ENCODE assay signal across 22 mouse cellular contexts in the genomic region with DNA sequence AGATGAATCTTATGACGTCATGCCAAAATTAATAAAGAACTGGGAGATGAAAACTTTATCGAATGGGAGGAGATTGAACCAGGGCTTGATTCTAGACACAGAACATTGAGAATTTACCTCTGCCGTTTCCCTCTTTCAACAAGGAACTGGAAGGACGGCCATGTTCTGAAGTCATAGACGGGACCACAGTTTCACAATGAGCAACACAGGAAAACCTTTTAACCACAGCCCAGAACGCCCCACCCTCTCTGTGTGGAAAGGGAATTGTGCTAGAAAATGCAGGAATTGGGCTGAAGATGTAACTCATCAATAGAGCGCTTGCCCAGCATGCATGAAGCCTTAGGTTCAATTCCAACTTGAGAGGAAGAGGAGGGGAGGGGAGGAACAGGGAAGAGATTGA. TPM values are rescaled to one million over a fixed set of nuclear protein-coding genes. Genes with fewer than 3 reads are reported as not detected.
DNase-seq lines count a peak whose midpoint lies in the region; ATAC-seq and TF ChIP-seq lines count a peak whose summit lies in the region.
"Had no signal": no experiment of that assay in that cellular context is flagged by ENCODE, and none has a peak within 500 bp of the region (broad histone marks: within the 10 kb centered on the region; RNA-seq: fewer than 3 reads in every experiment).

No protein-coding gene starts in this region.

- H3K79me2 ChIP-seq in CH12.LX (replicated peaks; ENCODE audit: control insufficient read depth, extremely low read depth, insufficient read depth, poor library complexity, severe bottlenecking), result no peaks in the 10 kb centered on the region

- dilution Hi-C loops in CH12.LX (cut with MboI; ENCODE audit: extremely low pct_ligation_motif_present, extremely low pct_unique_long_range_greater_than_20kb, low sequenced_read_pairs), result no loop called here

- no peaks in the 10 kb centered on the region for H3K27me3 ChIP-seq in CH12.LX (replicated peaks)
- peaks cover 8% of the 10 kb centered on the region for H3K27me3 ChIP-seq in midbrain, embryonic 10.5 days (ENCODE audit: low read depth, poor library complexity, severe bottlenecking)

- no peak overlapping the region for H3K9ac ChIP-seq in CH12.LX (ENCODE audit: insufficient read depth, low read depth)
- H3K9ac ChIP-seq: embryonic facial prominence, embryonic 12.5 days; forebrain, embryonic 13.5 days; forebrain, embryonic 15.5 days; forebrain, postnatal 0 days had no signal

- H3K27ac ChIP-seq in CH12.LX (ENCODE audit: insufficient read depth, low read depth), result no peak overlapping the region
- H3K27ac ChIP-seq in midbrain, embryonic 10.5 days (replicated peaks), result no peak overlapping the region
- H3K27ac ChIP-seq: embryonic facial prominence, embryonic 10.5 days; embryonic facial prominence, embryonic 12.5 days; forebrain, embryonic 13.5 days; forebrain, embryonic 15.5 days had no signal

- peaks cover 4 to 5% of the 10 kb centered on the region in 2 experiments; a peak in 1 of 4 replicates for H3K4me1 ChIP-seq in CH12.LX (ENCODE audit: control insufficient read depth in 1 of 2, insufficient read depth in 2 of 2)
- no peaks in the 10 kb centered on the region for H3K4me1 ChIP-seq in midbrain, embryonic 10.5 days
- H3K4me1 ChIP-seq: embryonic facial prominence, embryonic 10.5 days; embryonic facial prominence, embryonic 12.5 days; forebrain, embryonic 13.5 days; forebrain, embryonic 15.5 days had no signal

- no peak for TF ChIP-seq CTCF in CH12.LX (conservative IDR thresholded peaks at IDR 0.05 in 1 of 2, IDR thresholded peaks at IDR 0.05 in 1 of 2; ENCODE audit: low read depth in 2 of 2, low read length in 2 of 2)

- no peak for TF ChIP-seq EP300 in CH12.LX (IDR thresholded peaks at IDR 0.05; ENCODE audit: low read length)

- in situ Hi-C loops in CH12.LX (cut with MboI; ENCODE audit: low pct_ligation_motif_present, low pct_unique_long_range_greater_than_20kb, low sequenced_read_pairs), result no loop called here

- WGBS in midbrain, embryonic 10.5 days, result 88% methylated on average over 7 of the region's 7 CpGs

- TF ChIP-seq POLR2A in CH12.LX (IDR thresholded peaks at IDR 0.05; ENCODE audit: low read depth, low read length), result no peak

- H3K4me3 ChIP-seq in CH12.LX (replicated peaks in 1 of 3; ENCODE audit: low read depth in 2 of 3, low read length in 2 of 3, poor library complexity in 1 of 3), result no peak overlapping the region
- no peak overlapping the region for H3K4me3 ChIP-seq in midbrain, embryonic 10.5 days
- H3K4me3 ChIP-seq: embryonic facial prominence, embryonic 10.5 days; embryonic facial prominence, embryonic 12.5 days; forebrain, embryonic 13.5 days; forebrain, embryonic 15.5 days had no signal

- peak overlapping the region; percentile 50 for H3K4me2 ChIP-seq in CH12.LX (ENCODE audit: insufficient read depth, low read depth, poor library complexity, severe bottlenecking)
- H3K4me2 ChIP-seq: embryonic facial prominence, embryonic 12.5 days; forebrain, embryonic 13.5 days; forebrain, embryonic 15.5 days had no signal

- no peaks in the 10 kb centered on the region for H3K9me3 ChIP-seq in CH12.LX (replicated peaks; ENCODE audit: low read length)
- H3K9me3 ChIP-seq in midbrain, embryonic 10.5 days (replicated peaks), result no peaks in the 10 kb centered on the region
- H3K9me3 ChIP-seq: embryonic facial prominence, embryonic 10.5 days; embryonic facial prominence, embryonic 12.5 days; forebrain, embryonic 13.5 days; forebrain, embryonic 15.5 days had no signal

- peak; percentile 97 for ATAC-seq in granulocyte monocyte progenitor cell, adult 5-6 weeks (replicated peaks; ENCODE audit: poor library complexity, severe bottlenecking)
- ATAC-seq in megakaryocyte progenitor cell, adult 5-6 weeks (replicated peaks; ENCODE audit: poor library complexity), result peak; percentile 92
- ATAC-seq: CD4-positive, CD25-positive, alpha-beta regulatory T cell, adult 4 months; forebrain, embryonic 13.5 days; forebrain, embryonic 15.5 days; forebrain, postnatal 0 days had no signal

- DNase-seq in 416B (ENCODE audit: low read depth), result peak; percentile 46
- DNase-seq in CH12.LX (ENCODE audit: extremely low read depth), result no peak
- DNase-seq in midbrain, embryonic 10.5 days (ENCODE audit: low spot score), result no peak
- DNase-seq in adrenal gland, postnatal 36 days, result no peak
- DNase-seq in adrenal gland, adult 18-20 months (ENCODE audit: low spot score in 2 of 2), result no peak
- DNase-seq: adrenal gland, adult 8-10 months; adrenal gland, postnatal 14 days; B cell, adult 2 months; cerebellum, adult 11 months; cerebellum, adult 18-20 months; cerebellum, adult 8-10 months; cerebellum, adult 9-11 months; cerebellum, postnatal 14 days; cerebellum, postnatal 36 days; forebrain, postnatal 0 days had no signal

- no peaks in the 10 kb centered on the region for H3K36me3 ChIP-seq in CH12.LX (replicated peaks in 1 of 2; ENCODE audit: control insufficient read depth in 1 of 2, insufficient read depth in 1 of 2, low read length in 1 of 2)
- no peaks in the 10 kb centered on the region for H3K36me3 ChIP-seq in midbrain, embryonic 10.5 days
- H3K36me3 ChIP-seq: embryonic facial prominence, embryonic 10.5 days; embryonic facial prominence, embryonic 12.5 days; forebrain, embryonic 15.5 days had no signal

- no peak for TF ChIP-seq RAD21 in CH12.LX (IDR thresholded peaks at IDR 0.05; ENCODE audit: low read depth, low read length)

TF ChIP-seq in CH12.LX, 34 proteins besides CTCF, POLR2A, EP300 and RAD21:
- TF ChIP-seq UBTF (IDR thresholded peaks at IDR 0.05; ENCODE audit: low read depth, low read length) (no peak), E2F4 (IDR thresholded peaks at IDR 0.05; ENCODE audit: insufficient replicate concordance, low read depth, low read length) (no peak), ZKSCAN1 (IDR thresholded peaks at IDR 0.05; ENCODE audit: borderline replicate concordance, low read depth, low read length) (no peak), JUN (IDR thresholded peaks at IDR 0.05; ENCODE audit: insufficient read depth, low read depth, low read length) (no peak), IRF4 (IDR thresholded peaks at IDR 0.05; ENCODE audit: low read depth, low read length) (peak; percentile 66), MXI1 (IDR thresholded peaks at IDR 0.05; ENCODE audit: low read depth, low read length) (no peak), ZC3H11A (IDR thresholded peaks at IDR 0.05; ENCODE audit: low read depth, low read length) (no peak), TCF12 (IDR thresholded peaks at IDR 0.05; ENCODE audit: low read depth, low read length) (no peak), MEF2A (IDR thresholded peaks at IDR 0.05; ENCODE audit: borderline replicate concordance, low read depth, low read length) (no peak), JUND (conservative IDR thresholded peaks at IDR 0.05; ENCODE audit: low read depth, low read length) (peak; percentile 50; the same call in 1 of the 2 replicates), PAX5 (IDR thresholded peaks at IDR 0.05; ENCODE audit: low read length) (no peak), POLR2AphosphoS2 (IDR thresholded peaks at IDR 0.05; ENCODE audit: low read depth, low read length) (no peak), USF1 (IDR thresholded peaks at IDR 0.05; ENCODE audit: low read depth, low read length) (no peak)
TF ChIP-seq in CH12.LX: peak in this region for 2.

RNA-seq across cellular contexts. Expression of gene Prdm9, which starts 18.9 kb away (rescaled TPM):
- total RNA-seq in CH12.LX (2012; rRNA removed), result 3.5 and 4.4 TPM in 2 replicates
- 5.0 and 5.3 TPM in 2 replicates for total RNA-seq in CH12.LX (2014; rRNA removed)
- 6.6 and 7.6 TPM in 2 replicates for polyA plus RNA-seq in CH12.LX (2012; ENCODE audit: insufficient read length, low read depth)
- total RNA-seq in granulocyte monocyte progenitor cell, adult 5-6 weeks (2014; fragmentation: Nextera tagmentation), result 2.4 and 4.7 TPM in 2 replicates
- total RNA-seq in granulocyte monocyte progenitor cell, adult 5-6 weeks (2017), result 1.7 and 2.5 TPM in 2 replicates
- 2.1 and 3.2 TPM in 2 replicates for total RNA-seq in megakaryocyte progenitor cell, adult 5-6 weeks (2015)
- total RNA-seq in megakaryocyte progenitor cell, adult 5-6 weeks (2017), result 1.3 and 5.2 TPM in 2 replicates
- polyA plus RNA-seq in midbrain, embryonic 10.5 days (2016; fragmentation: Nextera tagmentation; extraction: Ambion mirVana), result 3.6 and 3.7 TPM in 2 replicates
- total RNA-seq in adrenal gland, postnatal 36 days (2021), result 1 to 10 TPM; 4.1 to 4.6 TPM
- 1 to 10 TPM; 3.7 to 4.1 TPM for total RNA-seq in adrenal gland, adult 18-20 months (2021)

RNA-seq across cellular contexts. Expression of gene Pdcd2, which starts 56.0 kb away (rescaled TPM):
- total RNA-seq in CH12.LX (2012; rRNA removed) (78.2 and 87.5 TPM in 2 replicates), CH12.LX (2014; rRNA removed) (106 and 115 TPM in 2 replicates)
- 82.7 and 98.6 TPM in 2 replicates for polyA plus RNA-seq in CH12.LX (2012; ENCODE audit: insufficient read length, low read depth)
- 51.3 and 62.2 TPM in 2 replicates for total RNA-seq in granulocyte monocyte progenitor cell, adult 5-6 weeks (2014; fragmentation: Nextera tagmentation)
- total RNA-seq in granulocyte monocyte progenitor cell, adult 5-6 weeks (2017), result 82.6 and 88.5 TPM in 2 replicates
- 61.5 and 79.9 TPM in 2 replicates for total RNA-seq in megakaryocyte progenitor cell, adult 5-6 weeks (2015)
- 93.2 and 126 TPM in 2 replicates for total RNA-seq in megakaryocyte progenitor cell, adult 5-6 weeks (2017)
- polyA plus RNA-seq in midbrain, embryonic 10.5 days (2016; fragmentation: Nextera tagmentation; extraction: Ambion mirVana), result 47.1 and 52.9 TPM in 2 replicates
- total RNA-seq in adrenal gland, postnatal 36 days (2021), result 10 to 100 TPM; 33.2 to 34.6 TPM
- total RNA-seq in adrenal gland, adult 18-20 months (2021), result 10 to 100 TPM; 29.3 to 37.7 TPM
